Mouse (Mus musculus) adrenal gland, postnatal 36 days (tissue): ENCODE results near the gene Zcchc17. TPM values are rescaled to one million over a fixed set of nuclear protein-coding genes. Genes with fewer than 3 reads are reported as not detected.
A peak's percentile ranks its signal among the peaks of the same experiment; 100 is the strongest.

Experiments
- DNase-seq, 2 experiments: peaks; one replicate each; pipeline ENCODE4 v3.0.0; 2021; ENCODE audit warnings: mixed read lengths in 1 of 2
- total RNA-seq, 2 experiments: library from RNA; stranded (reverse); gene quantifications; 2 replicates each; pipeline ENCODE4 v1.2.3; 2021

The Zcchc17 gene
- total RNA-seq, 2 experiments from 2014 or later = 41.4 to 45.8 TPM

- DNase-seq = no peak
These were observed 75.9 kb downstream of the Zcchc17 start for GRCm38 (mm10) chr4:130283826-130284225.

- no peak for DNase-seq
These were observed 76.9 kb downstream of the Zcchc17 start for GRCm38 (mm10) chr4:130282856-130283255.

- DNase-seq = no peak
These were observed 80.6 kb downstream of the Zcchc17 start, which contains the start of gene Serinc2 for GRCm38 (mm10) chr4:130279105-130279504. Gene Serinc2, minus strand, starts transcription at chr4:130279205.

GRCm38 (mm10) chr4:130276573-130277176 is 83.1 kb downstream of the Zcchc17 start:
- DNase-seq = no peak

GRCm38 (mm10) chr4:130275823-130276105 is 84.0 kb downstream of the Zcchc17 start:
- no peak for DNase-seq

GRCm38 (mm10) chr4:130275016-130275822 is 84.5 kb downstream of the Zcchc17 start:
- no peak for DNase-seq

GRCm38 (mm10) chr4:130274346-130275015 is 85.3 kb downstream of the Zcchc17 start:
- DNase-seq = peak in 1 of 2 experiments; percentile 14

- DNase-seq = peak; percentile 70 to 78
These were observed 85.9 kb downstream of the Zcchc17 start for GRCm38 (mm10) chr4:130273698-130274345.

- no peak for DNase-seq
These were observed 89.0 kb downstream of the Zcchc17 start for GRCm38 (mm10) chr4:130270611-130271347.

GRCm38 (mm10) chr4:130270089-130270488 is 89.7 kb downstream of the Zcchc17 start:
- peak; percentile 44 to 50 for DNase-seq

GRCm38 (mm10) chr4:130268736-130269135 is 91.0 kb downstream of the Zcchc17 start:
- no peak for DNase-seq

- no peak for DNase-seq
These were observed 92.7 kb downstream of the Zcchc17 start for GRCm38 (mm10) chr4:130267069-130267468.

- no peak for DNase-seq
These were observed 93.1 kb downstream of the Zcchc17 start for GRCm38 (mm10) chr4:130266601-130267000.

Other genes starting within 250 kb of the Zcchc17 start
- under 1 TPM; 0.40 to 0.46 TPM for gene Hcrtr1, start 220.6 kb downstream of the Zcchc17 start, total RNA-seq
- gene Tinagl1, start 184.8 kb downstream of the Zcchc17 start, total RNA-seq = 100 to 1,000 TPM; 103 to 217 TPM
- not detected for gene Gm853, start 137.5 kb downstream of the Zcchc17 start, total RNA-seq
- gene Serinc2, start 80.7 kb downstream of the Zcchc17 start, total RNA-seq = 1 to 10 TPM in 1 of 2 experiments, under 1 TPM in 1; 0.50 to 1.4 TPM
- gene Fabp3, start 51.3 kb downstream of the Zcchc17 start, total RNA-seq = 10 to 100 TPM; 17.0 to 48.9 TPM
- gene Gm10570, start 51.3 kb downstream of the Zcchc17 start, total RNA-seq = not detected
- 10 to 100 TPM; 30.3 to 34.6 TPM for gene Snrnp40, start 189 bp upstream of the Zcchc17 start, total RNA-seq
- 1 to 10 TPM; 7.0 to 9.9 TPM for gene Nkain1, start 214.2 kb upstream of the Zcchc17 start, total RNA-seq